Mouse (Mus musculus) CD4-positive, CD25-positive, alpha-beta regulatory T cell, adult 2 months (primary cell): ENCODE results near the gene Mettl16.

Experiments
- DNase-seq: peaks from one replicate; pipeline ENCODE4 v3.0.0-alpha.2; 2012; ENCODE audit warnings: low read depth, low spot score

Gene Mettl16

GRCm38 (mm10) chr11:74770595-74771207 is at the start of gene Mettl16:
Gene Mettl16, plus strand, starts transcription at chr11:74770830.
- peak; percentile 97 for DNase-seq

- DNase-seq, result no peak
These were observed 49.5 kb upstream of the Mettl16 start for GRCm38 (mm10) chr11:74721141-74721540.

GRCm38 (mm10) chr11:74721971-74722370 is 48.7 kb upstream of the Mettl16 start:
- no peak for DNase-seq

GRCm38 (mm10) chr11:74723357-74724234 is 47.0 kb upstream of the Mettl16 start:
- peak; percentile 93 for DNase-seq

GRCm38 (mm10) chr11:74724235-74724791 is 46.3 kb upstream of the Mettl16 start, which contains the start of gene Pafah1b1:
Gene Pafah1b1, minus strand, starts transcription at chr11:74724670.
- DNase-seq, result peak; percentile 98

- no peak for DNase-seq
These were observed 45.4 kb upstream of the Mettl16 start for GRCm38 (mm10) chr11:74725181-74725580.

- no peak for DNase-seq
These were observed 35.7 kb upstream of the Mettl16 start for GRCm38 (mm10) chr11:74734917-74735316.

GRCm38 (mm10) chr11:74737861-74738260 is 32.8 kb upstream of the Mettl16 start:
- no peak for DNase-seq

- DNase-seq, result no peak
These were observed 22.6 kb upstream of the Mettl16 start for GRCm38 (mm10) chr11:74748022-74748421.

- DNase-seq, result no peak
These were observed 21.4 kb upstream of the Mettl16 start for GRCm38 (mm10) chr11:74749241-74749640.

GRCm38 (mm10) chr11:74750662-74751351 is 19.8 kb upstream of the Mettl16 start:
- DNase-seq, result no peak

GRCm38 (mm10) chr11:74751352-74752066 is 19.1 kb upstream of the Mettl16 start:
- no peak for DNase-seq

GRCm38 (mm10) chr11:74756631-74757030 is 14.0 kb upstream of the Mettl16 start:
- DNase-seq, result no peak

- no peak for DNase-seq
These were observed 9.5 kb upstream of the Mettl16 start for GRCm38 (mm10) chr11:74761011-74761705.

- DNase-seq, result no peak
These were observed 6.5 kb upstream of the Mettl16 start for GRCm38 (mm10) chr11:74763960-74764625.

GRCm38 (mm10) chr11:74767469-74767868 is 3.2 kb upstream of the Mettl16 start:
- no peak for DNase-seq

GRCm38 (mm10) chr11:74768045-74768444 is 2.6 kb upstream of the Mettl16 start:
- DNase-seq, result peak; percentile 76

GRCm38 (mm10) chr11:74770037-74770436 is 593 bp upstream of the Mettl16 start:
- DNase-seq, result no peak

- DNase-seq, result no peak
These were observed 604 bp downstream of the Mettl16 start for GRCm38 (mm10) chr11:74771234-74771633.

- peak; percentile 10 for DNase-seq
These were observed 1.0 kb downstream of the Mettl16 start for GRCm38 (mm10) chr11:74771650-74772049.
